Mouse (Mus musculus) cortical plate, adult 2 months (tissue): ENCODE measurements around the gene Nfia.

Source experiments
- CTCF ChIP-seq: fragments of 200-500 bp; IDR thresholded peaks from 2 replicates; pipeline ENCODE4 v1.5.1; 2011; ENCODE audit warnings: mild to moderate bottlenecking, control low read depth, low read length; ENCODE audit not compliant: insufficient read depth; ENCODE audit errors: extremely low read depth
- POLR2A ChIP-seq: fragments of 200-500 bp; IDR thresholded peaks from 2 replicates; pipeline ENCODE4 v1.6.1; 2011; ENCODE audit warnings: mild to moderate bottlenecking, low read length, control low read depth; ENCODE audit not compliant: insufficient read depth; ENCODE audit errors: extremely low read depth

GRCm38 (mm10) chr4:97926607-97927308 lies 154.2 kb downstream of the Nfia start:
- TF ChIP-seq CTCF = no peak
- no peak for TF ChIP-seq POLR2A
